Comparison of ENCODE assay signal across 9 mouse cellular contexts in the genomic region with DNA sequence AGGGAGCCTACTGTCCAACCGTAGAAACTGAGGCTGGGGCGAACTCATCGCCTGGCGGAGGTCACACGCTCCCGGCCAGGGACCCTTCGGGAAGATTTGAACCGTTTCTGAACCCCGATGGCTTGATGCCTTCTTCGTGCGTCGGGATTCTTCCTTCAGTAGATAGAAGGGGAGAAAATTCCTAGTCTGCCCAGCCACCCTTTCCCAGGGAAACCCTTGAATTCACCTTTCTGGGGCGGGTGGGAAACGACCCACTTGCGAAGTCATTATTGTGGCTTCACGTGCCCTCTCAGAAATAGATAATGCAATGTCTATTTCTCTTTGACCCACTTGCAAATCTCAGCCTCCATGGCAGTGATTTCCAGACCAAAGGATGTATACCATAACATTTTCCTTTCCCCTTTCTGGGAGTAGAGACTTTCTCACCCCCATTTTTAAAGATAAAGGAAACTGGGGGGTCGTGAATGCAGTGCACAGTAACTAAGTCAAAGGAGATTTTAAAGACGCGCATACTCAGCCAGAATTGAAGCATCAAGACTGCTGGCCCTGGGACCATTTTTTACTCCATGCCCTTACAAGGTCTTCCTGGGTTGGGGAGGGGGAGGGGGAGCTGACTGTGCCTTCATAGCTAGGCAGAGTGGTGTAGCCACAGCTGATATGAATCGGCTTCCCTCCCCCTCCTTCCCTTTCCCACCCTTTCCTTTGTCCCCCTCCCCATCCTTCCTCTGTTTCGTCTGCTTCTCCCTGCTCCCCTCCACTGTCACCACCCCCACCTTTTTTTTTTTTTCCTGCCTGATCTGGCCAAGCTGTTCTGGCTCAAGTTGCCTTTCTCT. TPM values are rescaled to one million over a fixed set of nuclear protein-coding genes. Genes with fewer than 3 reads are reported as not detected.
DNase-seq lines count a peak whose midpoint lies in the region; ATAC-seq and TF ChIP-seq lines count a peak whose summit lies in the region.
"Had no signal": no experiment of that assay in that cellular context is flagged by ENCODE, and none has a peak within 500 bp of the region (broad histone marks: within the 10 kb centered on the region; RNA-seq: fewer than 3 reads in every experiment).

No protein-coding gene starts in this region.

- peaks cover 19% of the 10 kb centered on the region for H3K36me3 ChIP-seq in erythroblast, embryonic 14.5 days (ENCODE audit: control insufficient read depth)
- H3K36me3 ChIP-seq in forebrain, postnatal 0 days (ENCODE audit: insufficient read depth) = peaks cover 18% of the 10 kb centered on the region
- H3K36me3 ChIP-seq in hindbrain, embryonic 16.5 days (ENCODE audit: control insufficient read depth, insufficient read depth, low read length) = 0 out of 2 replicates have a peak, but pooled peaks cover 5% of the 10 kb centered on the region
- peaks cover 7% of the 10 kb centered on the region; the same call in 1 of the 2 replicates for H3K36me3 ChIP-seq in macrophage (ENCODE audit: inconsistent target)
- 0 out of 2 replicates have a peak, but pooled peaks cover 7% of the 10 kb centered on the region for H3K36me3 ChIP-seq in stomach, embryonic 16.5 days (ENCODE audit: control insufficient read depth, insufficient read depth, low read length)

- peak; percentile 46 for DNase-seq in cerebellum, adult 11-12 months
- peak; percentile 31 for DNase-seq in forebrain, postnatal 0 days
- peak in 1 of 2 experiments; percentile 45 for DNase-seq in left cerebral cortex, adult 2 months (ENCODE audit: extremely low spot score in 1 of 2, low spot score in 2 of 2)

- TF ChIP-seq CTCF in forebrain, postnatal 0 days (IDR thresholded peaks at IDR 0.05; ENCODE audit: low read depth) = no peak
- no peak for TF ChIP-seq CTCF in left cerebral cortex, adult 2 months (IDR thresholded peaks at IDR 0.05)

- intact Hi-C loops in left cerebral cortex, adult 2 months (cut with DNase I) = loop anchor here (1.0 to 2.0 kb wide), 3 partner anchors 30 to 88 kb away; no protein-coding TSS in a partner anchor

- ATAC-seq in erythroblast, adult 5-6 weeks (replicated peaks; ENCODE audit: low FRiP score, poor library complexity, severe bottlenecking) = no peak
- ATAC-seq in forebrain, postnatal 0 days = no peak
- ATAC-seq in hindbrain, embryonic 16.5 days = 0 out of 2 replicates have a peak, but pooled peaks have one; percentile 10
- ATAC-seq in stomach, embryonic 16.5 days (ENCODE audit: insufficient read depth, low FRiP score) = peak; percentile 23; the same call in 1 of the 2 replicates

- peaks cover 55% of the 10 kb centered on the region for H3K79me2 ChIP-seq in macrophage (ENCODE audit: inconsistent target)

- H3K4me3 ChIP-seq in erythroblast, embryonic 14.5 days (replicated peaks) = peak overlapping the region; percentile 70
- peak overlapping the region; percentile 98 for H3K4me3 ChIP-seq in forebrain, postnatal 0 days (ENCODE audit: low read depth, low read length)
- peak overlapping the region; percentile 92 for H3K4me3 ChIP-seq in hindbrain, embryonic 16.5 days (ENCODE audit: low read length)
- peak overlapping the region; percentile 75 for H3K4me3 ChIP-seq in left cerebral cortex, adult 2 months
- H3K4me3 ChIP-seq in macrophage (ENCODE audit: inconsistent target) = peak overlapping the region; percentile 69
- peak overlapping the region; percentile 84 for H3K4me3 ChIP-seq in stomach, embryonic 16.5 days (replicated peaks; ENCODE audit: low read length)

- under 1% methylated on average over 21 of the region's 21 CpGs for WGBS in forebrain, postnatal 0 days
- WGBS in hindbrain, embryonic 16.5 days = 1% methylated on average over 21 of the region's 21 CpGs
- WGBS in macrophage (ENCODE audit: missing documents) = 2% methylated on average over 20 of the region's 21 CpGs
- under 1% methylated on average over 21 of the region's 21 CpGs for WGBS in stomach, embryonic 16.5 days

- H3K9ac ChIP-seq in forebrain, postnatal 0 days = peak overlapping the region; percentile 88
- H3K9ac ChIP-seq in hindbrain, embryonic 16.5 days (ENCODE audit: low read depth, low read length) = peak overlapping the region; percentile 95
- H3K9ac ChIP-seq in stomach, embryonic 16.5 days (ENCODE audit: low read length) = peak overlapping the region; percentile 95

- H3K27ac ChIP-seq in forebrain, postnatal 0 days (ENCODE audit: low read depth, low read length) = peak overlapping the region; percentile 89
- peak overlapping the region; percentile 89 for H3K27ac ChIP-seq in hindbrain, embryonic 16.5 days (ENCODE audit: low read depth, low read length)
- peak overlapping the region; percentile 94 for H3K27ac ChIP-seq in left cerebral cortex, adult 2 months
- H3K27ac ChIP-seq in macrophage = peak overlapping the region; percentile 52
- H3K27ac ChIP-seq in stomach, embryonic 16.5 days (ENCODE audit: low read length) = peak overlapping the region; percentile 97

- H3K27me3 ChIP-seq in erythroblast, embryonic 14.5 days (ENCODE audit: control insufficient read depth) = peaks cover 9% of the 10 kb centered on the region
- no peaks in the 10 kb centered on the region for H3K27me3 ChIP-seq in forebrain, postnatal 0 days (ENCODE audit: insufficient read depth, low read length)
- H3K27me3 ChIP-seq in hindbrain, embryonic 16.5 days (replicated peaks; ENCODE audit: control insufficient read depth, insufficient read depth, low read length) = no peaks in the 10 kb centered on the region
- H3K27me3 ChIP-seq in stomach, embryonic 16.5 days (ENCODE audit: control insufficient read depth, insufficient read depth, low read length) = no peaks in the 10 kb centered on the region
- H3K27me3 ChIP-seq: Patski had no signal

- no peaks in the 10 kb centered on the region for H3K9me3 ChIP-seq in erythroblast, embryonic 14.5 days (ENCODE audit: control insufficient read depth, low read length)
- H3K9me3 ChIP-seq in forebrain, postnatal 0 days (ENCODE audit: low read length) = no peaks in the 10 kb centered on the region
- H3K9me3 ChIP-seq in hindbrain, embryonic 16.5 days (ENCODE audit: control insufficient read depth, low read length) = no peaks in the 10 kb centered on the region
- no peaks in the 10 kb centered on the region for H3K9me3 ChIP-seq in stomach, embryonic 16.5 days (replicated peaks; ENCODE audit: control insufficient read depth, low read length)

- peaks cover 32% of the 10 kb centered on the region for H3K4me1 ChIP-seq in erythroblast, embryonic 14.5 days (ENCODE audit: control insufficient read depth)
- peaks cover 25% of the 10 kb centered on the region for H3K4me1 ChIP-seq in forebrain, postnatal 0 days (ENCODE audit: insufficient read depth)
- H3K4me1 ChIP-seq in hindbrain, embryonic 16.5 days (ENCODE audit: control insufficient read depth, insufficient read depth, low read depth, low read length) = peaks cover 30% of the 10 kb centered on the region
- peaks cover 31% of the 10 kb centered on the region for H3K4me1 ChIP-seq in stomach, embryonic 16.5 days (ENCODE audit: control insufficient read depth, insufficient read depth, low read length)

- H3K4me2 ChIP-seq in forebrain, postnatal 0 days (ENCODE audit: low read depth) = peak overlapping the region; percentile 79
- H3K4me2 ChIP-seq in hindbrain, embryonic 16.5 days (ENCODE audit: low read length) = peak overlapping the region; percentile 80
- peak overlapping the region; percentile 74 for H3K4me2 ChIP-seq in stomach, embryonic 16.5 days (ENCODE audit: low read depth, low read length)

RNA-seq across cellular contexts. Expression of a gene that starts 1.0 kb away (rescaled TPM):
- 3.4 and 4.3 TPM in 2 replicates for polyA plus RNA-seq in erythroblast, embryonic 14.5 days (2012)
- total RNA-seq in erythroblast, adult 5-6 weeks (2015; ENCODE audit: low replicate concordance) = 11.3 and 18.0 TPM in 2 replicates
- total RNA-seq in erythroblast, adult 5-6 weeks (2017; ENCODE audit: low replicate concordance) = 1.3 and 2.8 TPM in 2 replicates
- total RNA-seq in forebrain, postnatal 0 days (2014; rRNA removed) = 67.3 and 70.1 TPM in 2 replicates
- 717 and 727 TPM in 2 replicates for polyA plus RNA-seq in forebrain, postnatal 0 days (2015; fragmentation: Nextera tagmentation; extraction: Ambion mirVana)
- 675 and 689 TPM in 2 replicates for polyA plus RNA-seq in hindbrain, embryonic 16.5 days (2015; fragmentation: Nextera tagmentation; extraction: Ambion mirVana)
- 100 to 1,000 TPM; 702 to 722 TPM for total RNA-seq in left cerebral cortex, adult 2 months (2021)
- 100 to 1,000 TPM in 1 of 26 experiments, 10 to 100 TPM in 25; 16.2 to 117 (median 43.1) TPM for total RNA-seq in macrophage (2018; cell fraction: chromatin; rRNA removed)
- 100 to 1,000 TPM in 22 of 26 experiments, 10 to 100 TPM in 4; 80.0 to 191 (median 136) TPM for total RNA-seq in macrophage (2018; cell fraction: cytosol; rRNA removed)
- total RNA-seq in macrophage (2018; cell fraction: nucleus; rRNA removed) = 100 to 1,000 TPM in 4 of 26 experiments, 10 to 100 TPM in 22; 31.6 to 143 (median 62.3) TPM
- polyA plus RNA-seq in macrophage (2018) = 135 to 176 TPM (median 151 TPM) in 3 replicates
- 553 and 572 TPM in 2 replicates for polyA plus RNA-seq in stomach, embryonic 16.5 days (2015; fragmentation: Nextera tagmentation; extraction: Ambion mirVana)

RNA-seq across cellular contexts. Expression of a gene that starts 29.1 kb away (rescaled TPM):
- polyA plus RNA-seq in erythroblast, embryonic 14.5 days (2012) = not detected in 2 replicates
- total RNA-seq in erythroblast, adult 5-6 weeks (2015; ENCODE audit: low replicate concordance) = not detected in 2 replicates
- total RNA-seq in erythroblast, adult 5-6 weeks (2017; ENCODE audit: low replicate concordance) = not detected in 2 replicates
- total RNA-seq in forebrain, postnatal 0 days (2014; rRNA removed) = 0.90 and 1.1 TPM in 2 replicates
- 1.5 and 1.6 TPM in 2 replicates for polyA plus RNA-seq in forebrain, postnatal 0 days (2015; fragmentation: Nextera tagmentation; extraction: Ambion mirVana)
- polyA plus RNA-seq in hindbrain, embryonic 16.5 days (2015; fragmentation: Nextera tagmentation; extraction: Ambion mirVana) = 0.58 and 0.70 TPM in 2 replicates
- 1 to 10 TPM; 1.6 to 3.0 TPM for total RNA-seq in left cerebral cortex, adult 2 months (2021)
- total RNA-seq in macrophage (2018; cell fraction: chromatin; rRNA removed) = 1 to 10 TPM in 4 of 26 experiments, under 1 TPM in 10, not detected in 12; 0.53 to 1.4 (median 0.68) TPM
- under 1 TPM in 9 of 26 experiments, not detected in 17; 0.07 to 0.19 (median 0.14) TPM for total RNA-seq in macrophage (2018; cell fraction: cytosol; rRNA removed)
- total RNA-seq in macrophage (2018; cell fraction: nucleus; rRNA removed) = 1 to 10 TPM in 2 of 26 experiments, under 1 TPM in 13, not detected in 11; 0.37 to 1.5 (median 0.61) TPM
- polyA plus RNA-seq in macrophage (2018) = 0.25 TPM in 1 of 3 replicates, not detected in the others
- 25.9 and 36.2 TPM in 2 replicates for polyA plus RNA-seq in stomach, embryonic 16.5 days (2015; fragmentation: Nextera tagmentation; extraction: Ambion mirVana)

RNA-seq across cellular contexts. Expression of a gene that starts 49.3 kb away (rescaled TPM):
- 5.2 and 6.0 TPM in 2 replicates for polyA plus RNA-seq in erythroblast, embryonic 14.5 days (2012)
- 4.8 and 16.1 TPM in 2 replicates for total RNA-seq in erythroblast, adult 5-6 weeks (2015; ENCODE audit: low replicate concordance)
- total RNA-seq in erythroblast, adult 5-6 weeks (2017; ENCODE audit: low replicate concordance) = 14.5 and 15.8 TPM in 2 replicates
- total RNA-seq in forebrain, postnatal 0 days (2014; rRNA removed) = 121 and 124 TPM in 2 replicates
- 226 and 244 TPM in 2 replicates for polyA plus RNA-seq in forebrain, postnatal 0 days (2015; fragmentation: Nextera tagmentation; extraction: Ambion mirVana)
- 277 and 287 TPM in 2 replicates for polyA plus RNA-seq in hindbrain, embryonic 16.5 days (2015; fragmentation: Nextera tagmentation; extraction: Ambion mirVana)
- 100 to 1,000 TPM; 149 to 160 TPM for total RNA-seq in left cerebral cortex, adult 2 months (2021)
- total RNA-seq in macrophage (2018; cell fraction: chromatin; rRNA removed) = 100 to 1,000 TPM in 23 of 26 experiments, 10 to 100 TPM in 3; 95.0 to 163 (median 138) TPM
- total RNA-seq in macrophage (2018; cell fraction: cytosol; rRNA removed) = 10 to 100 TPM; 48.5 to 86.7 (median 66.3) TPM
- total RNA-seq in macrophage (2018; cell fraction: nucleus; rRNA removed) = 100 to 1,000 TPM in 1 of 26 experiments, 10 to 100 TPM in 25; 61.4 to 128 (median 80.4) TPM
- 55.7 to 112 TPM (median 97.3 TPM) in 3 replicates for polyA plus RNA-seq in macrophage (2018)
- polyA plus RNA-seq in stomach, embryonic 16.5 days (2015; fragmentation: Nextera tagmentation; extraction: Ambion mirVana) = 175 and 186 TPM in 2 replicates

Comparison
In these comparisons a context has a peak if more than half of its experiments do, and no peak if none do; other contexts are left out.
1. ATAC-seq: peak in hindbrain, embryonic 16.5 days (single experiment) and stomach, embryonic 16.5 days (single experiment); none in erythroblast, adult 5-6 weeks (single experiment) and forebrain, postnatal 0 days (single experiment).
2. RNA of a gene that starts 1.0 kb away (polyA plus RNA-seq): 717 to 727 TPM in forebrain, postnatal 0 days, 675 to 689 TPM in hindbrain, embryonic 16.5 days, 553 to 572 TPM in stomach, embryonic 16.5 days and 135 to 176 TPM in macrophage; 3.4 to 4.3 TPM in erythroblast, embryonic 14.5 days; every median in the first group is over 10 times any median in the second.
3. RNA of a gene that starts 29.1 kb away (polyA plus RNA-seq): 25.9 to 36.2 TPM in stomach, embryonic 16.5 days; 1.5 to 1.6 TPM in forebrain, postnatal 0 days, 0.58 to 0.70 TPM in hindbrain, embryonic 16.5 days, 0.25 TPM in macrophage and not detected in erythroblast, embryonic 14.5 days; every median in the first group is over 10 times any median in the second.
4. Peak in every context shown above with its lines, with median percentiles within 50 percentile points of each other: H3K4me3 ChIP-seq, H3K27ac ChIP-seq, H3K4me2 ChIP-seq and H3K9ac ChIP-seq.